Mouse (Mus musculus): Measurements from ENCODE around the gene Card9. TPM values are rescaled to one million over a fixed set of nuclear protein-coding genes. Genes with fewer than 3 reads are reported as not detected.

Card9 gene
- polyA plus RNA-seq, 1 experiment = 0.20 TPM

GRCm38 (mm10) chr2:26323589-26324325 is 37.0 kb downstream of the Card9 start:
- Histone ChIP-seq H3K27me3 (ENCODE audit: control insufficient read depth) (no peaks in the 10 kb centered on the region), H3K4me3 (replicated peaks) (no peak overlapping the region), H3K9me3 (ENCODE audit: control insufficient read depth, low read length) (no peaks in the 10 kb centered on the region), H3K4me1 (ENCODE audit: control insufficient read depth) (no peaks in the 10 kb centered on the region), H3K36me3 (ENCODE audit: control insufficient read depth) (no peaks in the 10 kb centered on the region)
- TF ChIP-seq GATA1 (IDR thresholded peaks at IDR 0.05; ENCODE audit: low read length) (no peak), TAL1 (IDR thresholded peaks at IDR 0.05; ENCODE audit: low read length) (no peak)

- peaks cover 15% of the 10 kb centered on the region for H3K27me3 ChIP-seq (ENCODE audit: control insufficient read depth)
- H3K4me1 ChIP-seq (ENCODE audit: control insufficient read depth) = peaks cover 6% of the 10 kb centered on the region
- H3K9me3 ChIP-seq (ENCODE audit: control insufficient read depth, low read length) = no peaks in the 10 kb centered on the region
- no peaks in the 10 kb centered on the region for H3K36me3 ChIP-seq (ENCODE audit: control insufficient read depth)
- TF ChIP-seq TAL1 (IDR thresholded peaks at IDR 0.05; ENCODE audit: low read length) (no peak), GATA1 (IDR thresholded peaks at IDR 0.05; ENCODE audit: low read length) (no peak)
- no peak overlapping the region for H3K4me3 ChIP-seq (replicated peaks)
These were observed 40.2 kb downstream of the Card9 start for GRCm38 (mm10) chr2:26320245-26321185.

- peaks cover 10% of the 10 kb centered on the region for H3K4me1 ChIP-seq (ENCODE audit: control insufficient read depth)
- TF ChIP-seq GATA1 (IDR thresholded peaks at IDR 0.05; ENCODE audit: low read length) (no peak), TAL1 (IDR thresholded peaks at IDR 0.05; ENCODE audit: low read length) (no peak)
- H3K27me3 ChIP-seq (ENCODE audit: control insufficient read depth) = peaks cover 22% of the 10 kb centered on the region
These were observed 41.0 kb downstream of the Card9 start for GRCm38 (mm10) chr2:26319519-26320244.

GRCm38 (mm10) chr2:26319109-26319508 is 41.6 kb downstream of the Card9 start:
- H3K36me3 ChIP-seq (ENCODE audit: control insufficient read depth) = no peaks in the 10 kb centered on the region
- H3K4me3 ChIP-seq (replicated peaks) = no peak overlapping the region
- peaks cover 25% of the 10 kb centered on the region for H3K27me3 ChIP-seq (ENCODE audit: control insufficient read depth)
- H3K4me1 ChIP-seq (ENCODE audit: control insufficient read depth) = peaks cover 10% of the 10 kb centered on the region
- no peaks in the 10 kb centered on the region for H3K9me3 ChIP-seq (ENCODE audit: control insufficient read depth, low read length)
- TF ChIP-seq GATA1 (IDR thresholded peaks at IDR 0.05; ENCODE audit: low read length) (no peak), TAL1 (IDR thresholded peaks at IDR 0.05; ENCODE audit: low read length) (no peak)

More at GRCm38 (mm10) chr2:26319519-26320244, 41.0 kb downstream of the Card9 start:
- no peaks in the 10 kb centered on the region for H3K9me3 ChIP-seq (ENCODE audit: control insufficient read depth, low read length)
- H3K4me3 ChIP-seq (replicated peaks) = no peak overlapping the region
- H3K36me3 ChIP-seq (ENCODE audit: control insufficient read depth) = no peaks in the 10 kb centered on the region

GRCm38 (mm10) chr2:26317991-26318672 is 42.6 kb downstream of the Card9 start:
- no peaks in the 10 kb centered on the region for H3K36me3 ChIP-seq (ENCODE audit: control insufficient read depth)
- peaks cover 10% of the 10 kb centered on the region for H3K4me1 ChIP-seq (ENCODE audit: control insufficient read depth)
- H3K27me3 ChIP-seq (ENCODE audit: control insufficient read depth) = peaks cover 25% of the 10 kb centered on the region
- H3K9me3 ChIP-seq (ENCODE audit: control insufficient read depth, low read length) = no peaks in the 10 kb centered on the region
- no peak overlapping the region for H3K4me3 ChIP-seq (replicated peaks)
- TF ChIP-seq TAL1 (IDR thresholded peaks at IDR 0.05; ENCODE audit: low read length) (no peak), GATA1 (IDR thresholded peaks at IDR 0.05; ENCODE audit: low read length) (no peak)

- H3K27me3 ChIP-seq (ENCODE audit: control insufficient read depth) = peaks cover 25% of the 10 kb centered on the region
- H3K36me3 ChIP-seq (ENCODE audit: control insufficient read depth) = no peaks in the 10 kb centered on the region
- TF ChIP-seq GATA1 (IDR thresholded peaks at IDR 0.05; ENCODE audit: low read length) = no peak
- no peak for TF ChIP-seq TAL1 (IDR thresholded peaks at IDR 0.05; ENCODE audit: low read length)
- no peaks in the 10 kb centered on the region for H3K9me3 ChIP-seq (ENCODE audit: control insufficient read depth, low read length)
- H3K4me3 ChIP-seq (replicated peaks) = no peak overlapping the region
- peaks cover 10% of the 10 kb centered on the region for H3K4me1 ChIP-seq (ENCODE audit: control insufficient read depth)
These were observed 43.3 kb downstream of the Card9 start for GRCm38 (mm10) chr2:26317371-26317770.

- no peak for TF ChIP-seq TAL1 (IDR thresholded peaks at IDR 0.05; ENCODE audit: low read length)
- TF ChIP-seq GATA1 (IDR thresholded peaks at IDR 0.05; ENCODE audit: low read length) = no peak
- H3K4me3 ChIP-seq (replicated peaks) = no peak overlapping the region
- H3K9me3 ChIP-seq (ENCODE audit: control insufficient read depth, low read length) = no peaks in the 10 kb centered on the region
- peaks cover 25% of the 10 kb centered on the region for H3K27me3 ChIP-seq (ENCODE audit: control insufficient read depth)
- H3K36me3 ChIP-seq (ENCODE audit: control insufficient read depth) = no peaks in the 10 kb centered on the region
- H3K4me1 ChIP-seq (ENCODE audit: control insufficient read depth) = peaks cover 10% of the 10 kb centered on the region
These were observed 44.0 kb downstream of the Card9 start for GRCm38 (mm10) chr2:26316576-26317246.

- no peaks in the 10 kb centered on the region for H3K9me3 ChIP-seq (ENCODE audit: control insufficient read depth, low read length)
- H3K4me3 ChIP-seq (replicated peaks) = peak overlapping the region; percentile 54
- peaks cover 10% of the 10 kb centered on the region for H3K4me1 ChIP-seq (ENCODE audit: control insufficient read depth)
- peaks cover 25% of the 10 kb centered on the region for H3K27me3 ChIP-seq (ENCODE audit: control insufficient read depth)
- TF ChIP-seq TAL1 (IDR thresholded peaks at IDR 0.05; ENCODE audit: low read length) = no peak
- TF ChIP-seq GATA1 (IDR thresholded peaks at IDR 0.05; ENCODE audit: low read length) = no peak
- no peaks in the 10 kb centered on the region for H3K36me3 ChIP-seq (ENCODE audit: control insufficient read depth)
These were observed 44.8 kb downstream of the Card9 start for GRCm38 (mm10) chr2:26315925-26316311.
